Mouse (Mus musculus) cerebellum, adult 2 months (tissue): Measurements from ENCODE around the gene Cdc42ep2. TPM values are rescaled to one million over a fixed set of nuclear protein-coding genes. Genes with fewer than 3 reads are reported as not detected.
A peak's percentile ranks its signal among the peaks of the same experiment; 100 is the strongest.

ENCODE experiments used
- DNase-seq, 2 experiments: peaks; one replicate each; pipeline ENCODE4 v3.0.0; 2021
- H3K27ac ChIP-seq: fragments of 200-500 bp; 2 replicates; pipeline ENCODE4 v1.5.1; 2012; ENCODE audit warnings: low read length, control low read depth, inconsistent platforms; ENCODE audit not compliant: insufficient read depth
- H3K27me3 ChIP-seq: fragments of 200-500 bp; 2 replicates; pipeline ENCODE4 v1.6.1; 2012; ENCODE audit warnings: inconsistent platforms, mild to moderate bottlenecking, low read length, moderate library complexity; ENCODE audit not compliant: control insufficient read depth, insufficient read depth
- H3K4me1 ChIP-seq: fragments of 200-500 bp; 2 replicates; pipeline ENCODE4 v1.6.1; 2011; ENCODE audit warnings: low read length; ENCODE audit not compliant: control insufficient read depth, insufficient read depth
- H3K4me3 ChIP-seq: fragments of 200-500 bp; replicated peaks from 2 replicates; pipeline ENCODE3; 2011; ENCODE audit warnings: mild to moderate bottlenecking, low read depth, low read length, control low read depth; ENCODE audit not compliant: insufficient read depth
- CTCF ChIP-seq: fragments of 200-500 bp; IDR thresholded peaks from 2 replicates; pipeline ENCODE4 v1.5.1; 2011; ENCODE audit warnings: low read depth, mild to moderate bottlenecking, control low read depth, low read length, moderate library complexity, borderline replicate concordance; ENCODE audit not compliant: insufficient read depth
- POLR2A ChIP-seq: fragments of 200-500 bp; IDR thresholded peaks from 2 replicates; pipeline ENCODE4 v1.6.1; 2011; ENCODE audit warnings: low read length, control low read depth, borderline replicate concordance; ENCODE audit not compliant: insufficient read depth
- whole genome bisulfite sequencing: fragments of 180-500 bp; shearing (Covaris S2); methylation state at CpG from one replicate; pipeline ENCODE4 v1.1.7; 2018; 5-methylcytosine and 5-hydroxymethylcytosine counted together
- polyA plus RNA-seq: library from polyadenylated mRNA; depleted of rRNA; stranded (reverse); fragments of >200 nt; gene quantifications from 2 replicates; pipeline ENCODE4 v1.2.3, GENCODE M21; 2012

Gene Cdc42ep2
- polyA plus RNA-seq, 1 experiment: 25.2 TPM

- 92% methylated on average over 5 of the region's 5 CpGs for WGBS
- H3K4me1 ChIP-seq: no peaks in the 10 kb centered on the region
- no peak for TF ChIP-seq CTCF
- TF ChIP-seq POLR2A: no peak
- no peak for DNase-seq
- H3K27me3 ChIP-seq: no peaks in the 10 kb centered on the region
- no peak overlapping the region for H3K27ac ChIP-seq
- H3K4me3 ChIP-seq: no peak overlapping the region
Observed at GRCm38 (mm10) chr19:5957371-5957770, 32.8 kb upstream of the Cdc42ep2 start.

GRCm38 (mm10) chr19:5956685-5957084 lies 32.1 kb upstream of the Cdc42ep2 start:
- H3K4me3 ChIP-seq: no peak overlapping the region
- no peak for TF ChIP-seq POLR2A
- peak; percentile 87 for TF ChIP-seq CTCF
- H3K27ac ChIP-seq: no peak overlapping the region
- H3K4me1 ChIP-seq: no peaks in the 10 kb centered on the region
- WGBS: 3% methylated on average over 3 of the region's 3 CpGs
- DNase-seq: peak; percentile 84 to 87
- H3K27me3 ChIP-seq: no peaks in the 10 kb centered on the region

- WGBS: 86% methylated on average over 28 of the region's 28 CpGs
- Histone ChIP-seq H3K4me1 (no peaks in the 10 kb centered on the region), H3K27me3 (no peaks in the 10 kb centered on the region), H3K4me3 (no peak overlapping the region), H3K27ac (no peak overlapping the region)
- DNase-seq: no peak
- TF ChIP-seq POLR2A (no peak), CTCF (no peak)
Observed at GRCm38 (mm10) chr19:5955704-5956670, 31.4 kb upstream of the Cdc42ep2 start.

GRCm38 (mm10) chr19:5954936-5955335 lies 30.3 kb upstream of the Cdc42ep2 start:
- H3K27ac ChIP-seq: no peak overlapping the region
- DNase-seq: no peak
- H3K27me3 ChIP-seq: no peaks in the 10 kb centered on the region
- TF ChIP-seq CTCF: no peak
- no peaks in the 10 kb centered on the region for H3K4me1 ChIP-seq
- WGBS: 84% methylated on average over 10 of the region's 10 CpGs
- no peak overlapping the region for H3K4me3 ChIP-seq

GRCm38 (mm10) chr19:5954031-5954710 lies 29.6 kb upstream of the Cdc42ep2 start:
- Histone ChIP-seq H3K4me3 (no peak overlapping the region), H3K27me3 (no peaks in the 10 kb centered on the region), H3K27ac (no peak overlapping the region), H3K4me1 (no peaks in the 10 kb centered on the region)
- TF ChIP-seq POLR2A (no peak), CTCF (no peak)
- DNase-seq: no peak
- WGBS: 87% methylated on average over 22 of the region's 22 CpGs

- Histone ChIP-seq H3K27me3 (no peaks in the 10 kb centered on the region), H3K4me1 (no peaks in the 10 kb centered on the region), H3K4me3 (no peak overlapping the region), H3K27ac (no peak overlapping the region)
- DNase-seq: no peak
- TF ChIP-seq POLR2A (no peak), CTCF (no peak)
- WGBS: 91% methylated on average over 19 of the region's 19 CpGs
Observed at GRCm38 (mm10) chr19:5953201-5953770, 28.7 kb upstream of the Cdc42ep2 start.

GRCm38 (mm10) chr19:5952071-5952691 lies 27.6 kb upstream of the Cdc42ep2 start:
- no peak for DNase-seq
- Histone ChIP-seq H3K4me1 (no peaks in the 10 kb centered on the region), H3K27ac (no peak overlapping the region), H3K4me3 (no peak overlapping the region), H3K27me3 (no peaks in the 10 kb centered on the region)
- 87% methylated on average over 13 of the region's 13 CpGs for WGBS
- TF ChIP-seq POLR2A (no peak), CTCF (no peak)

- 90% methylated on average over 16 of the region's 16 CpGs for WGBS
- no peaks in the 10 kb centered on the region for H3K27me3 ChIP-seq
- no peaks in the 10 kb centered on the region for H3K4me1 ChIP-seq
- DNase-seq: no peak
- H3K4me3 ChIP-seq: no peak overlapping the region
- no peak overlapping the region for H3K27ac ChIP-seq
- TF ChIP-seq CTCF (no peak), POLR2A (no peak)
Observed at GRCm38 (mm10) chr19:5951631-5952030, 27.0 kb upstream of the Cdc42ep2 start.
